Mouse (Mus musculus): ENCODE measurements around the gene Tiam1. TPM values are rescaled to one million over a fixed set of nuclear protein-coding genes. Genes with fewer than 3 reads are reported as not detected.

Tiam1 gene
- polyA plus RNA-seq, 1 experiment: 10.1 TPM

DNA sequence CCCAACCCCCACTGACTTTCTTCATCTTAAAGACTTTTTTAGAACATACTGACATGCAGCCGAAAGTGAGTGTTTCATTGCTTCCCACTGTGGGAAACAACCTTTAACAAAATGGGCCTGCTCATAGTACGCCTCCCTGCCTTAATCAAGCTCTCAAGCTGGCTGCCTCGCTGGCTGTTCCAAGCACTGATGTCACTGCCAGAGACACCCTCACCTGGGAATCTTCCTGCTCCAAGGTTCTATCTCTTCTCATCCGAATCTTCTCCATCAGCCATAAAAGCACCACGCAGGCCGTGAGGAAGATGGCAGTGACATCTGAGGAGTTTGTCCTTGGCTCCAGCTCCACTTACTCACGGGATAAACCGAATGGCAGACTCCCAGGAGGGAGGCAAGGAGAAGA is 220.3 kb downstream of the Tiam1 start:
- H3K4me1 ChIP-seq: peaks cover 24% of the 10 kb centered on the region
- TF ChIP-seq GATA1 (IDR thresholded peaks at IDR 0.05; ENCODE audit: borderline replicate concordance, low read length) (no peak), FLI1 (IDR thresholded peaks at IDR 0.05; ENCODE audit: low read length) (no peak)
- H3K27me3 ChIP-seq (replicated peaks): peaks cover 4% of the 10 kb centered on the region
- peaks cover 6% of the 10 kb centered on the region for H3K36me3 ChIP-seq (replicated peaks; ENCODE audit: low read length)
- no peak overlapping the region for H3K4me3 ChIP-seq (replicated peaks)
- H3K9me3 ChIP-seq: no peaks in the 10 kb centered on the region

DNA sequence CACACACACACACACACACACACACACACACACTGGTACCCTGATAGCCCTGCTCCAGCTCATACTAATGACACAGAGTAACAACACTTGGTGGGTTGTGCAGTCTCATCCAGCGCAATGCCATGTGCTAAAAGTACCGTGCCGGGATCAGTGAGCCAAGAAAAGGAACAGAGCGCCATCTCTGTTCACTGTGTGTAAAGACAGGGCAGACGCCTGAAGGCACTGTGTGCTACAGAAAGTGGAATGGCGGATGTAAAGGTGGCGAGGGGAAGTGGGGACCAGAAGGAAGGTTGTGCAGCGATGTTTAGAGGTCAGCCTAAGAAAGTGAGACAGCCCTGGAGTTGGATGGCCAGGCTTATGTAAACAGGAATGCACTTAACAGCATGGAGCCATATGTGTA is 221.1 kb downstream of the Tiam1 start:
- H3K27me3 ChIP-seq (replicated peaks): peaks cover 4% of the 10 kb centered on the region
- no peak overlapping the region for H3K4me3 ChIP-seq (replicated peaks)
- peaks cover 6% of the 10 kb centered on the region for H3K36me3 ChIP-seq (replicated peaks; ENCODE audit: low read length)
- no peaks in the 10 kb centered on the region for H3K9me3 ChIP-seq
- H3K4me1 ChIP-seq: peaks cover 24% of the 10 kb centered on the region
- TF ChIP-seq FLI1 (IDR thresholded peaks at IDR 0.05; ENCODE audit: low read length): no peak
- TF ChIP-seq GATA1 (IDR thresholded peaks at IDR 0.05; ENCODE audit: borderline replicate concordance, low read length): no peak

DNA sequence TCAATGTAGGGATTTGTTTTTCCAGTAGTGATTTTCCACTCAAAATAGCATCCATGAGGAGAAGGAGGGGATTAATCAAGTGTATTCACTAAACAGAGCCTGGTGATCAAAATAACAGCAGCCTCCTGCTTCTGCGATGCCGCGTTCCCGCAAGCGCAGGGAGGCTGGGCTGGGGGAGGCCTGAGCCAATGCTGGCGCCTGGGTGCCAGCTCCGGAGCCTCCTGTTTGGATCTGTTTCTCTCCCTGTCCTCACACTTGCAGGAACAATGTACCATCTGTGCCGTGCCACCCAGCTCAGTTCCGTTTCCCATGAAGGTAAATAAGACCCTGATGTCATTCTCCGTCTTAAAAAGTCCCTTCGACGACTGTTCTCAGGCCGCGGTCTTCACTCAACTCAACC is 222.2 kb downstream of the Tiam1 start:
- peaks cover 4% of the 10 kb centered on the region for H3K27me3 ChIP-seq (replicated peaks)
- no peak for TF ChIP-seq GATA1 (IDR thresholded peaks at IDR 0.05; ENCODE audit: borderline replicate concordance, low read length)
- TF ChIP-seq FLI1 (IDR thresholded peaks at IDR 0.05; ENCODE audit: low read length): no peak
- H3K9me3 ChIP-seq: no peaks in the 10 kb centered on the region
- no peak overlapping the region for H3K4me3 ChIP-seq (replicated peaks)
- peaks cover 6% of the 10 kb centered on the region for H3K36me3 ChIP-seq (replicated peaks; ENCODE audit: low read length)
- H3K4me1 ChIP-seq: peaks cover 24% of the 10 kb centered on the region

DNA sequence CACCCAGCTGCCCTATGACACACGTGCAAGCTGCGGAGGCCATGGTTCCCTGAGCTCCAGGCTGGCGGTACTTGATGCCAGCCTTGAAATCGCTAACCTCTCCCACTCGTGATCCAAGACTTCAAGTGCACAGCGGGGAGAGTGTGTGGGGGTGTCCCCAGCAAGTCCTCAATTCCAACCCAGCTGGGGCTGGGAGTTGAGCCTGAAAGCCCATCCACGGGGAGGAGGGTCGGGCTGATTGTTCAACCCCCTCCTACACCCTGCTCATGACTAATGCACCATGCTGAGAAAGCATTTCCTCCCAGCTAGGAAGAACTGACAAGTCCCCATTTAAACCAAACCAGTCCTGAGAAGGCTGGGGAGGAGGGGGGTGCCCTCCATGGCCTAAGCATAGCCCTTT is 223.2 kb downstream of the Tiam1 start:
- no peak for TF ChIP-seq GATA1 (IDR thresholded peaks at IDR 0.05; ENCODE audit: borderline replicate concordance, low read length)
- TF ChIP-seq FLI1 (IDR thresholded peaks at IDR 0.05; ENCODE audit: low read length): no peak
- no peaks in the 10 kb centered on the region for H3K9me3 ChIP-seq

DNA sequence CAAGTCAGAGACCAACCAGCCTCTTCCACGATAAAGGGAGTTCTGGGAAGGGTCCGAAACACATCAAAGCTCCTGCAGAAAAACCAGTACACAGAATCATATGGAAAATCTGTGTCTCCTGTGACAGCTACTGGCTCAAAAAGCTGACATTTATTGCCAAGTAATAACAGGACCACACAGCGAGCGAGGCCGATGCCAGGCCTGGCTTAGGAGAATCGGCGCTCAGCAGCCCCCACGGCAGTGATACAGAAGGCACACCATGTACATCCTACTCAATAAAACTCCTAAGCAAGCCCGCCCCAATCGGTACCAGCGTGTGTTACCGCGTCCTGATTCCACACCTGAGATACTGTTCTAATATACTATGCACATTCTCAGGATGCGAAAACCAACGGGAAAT is 226.2 kb downstream of the Tiam1 start:
- Histone ChIP-seq H3K9me3 (no peaks in the 10 kb centered on the region), H3K27me3 (replicated peaks) (peaks cover 2% of the 10 kb centered on the region), H3K36me3 (replicated peaks; ENCODE audit: low read length) (peaks cover 4% of the 10 kb centered on the region), H3K4me3 (replicated peaks) (no peak overlapping the region), H3K4me1 (peaks cover 21% of the 10 kb centered on the region)
- TF ChIP-seq FLI1 (IDR thresholded peaks at IDR 0.05; ENCODE audit: low read length): no peak

More for the DNA sequence above, 223.2 kb downstream of the Tiam1 start:
- Histone ChIP-seq H3K36me3 (replicated peaks; ENCODE audit: low read length) (peaks cover 6% of the 10 kb centered on the region), H3K4me1 (peaks cover 24% of the 10 kb centered on the region), H3K4me3 (replicated peaks) (peak overlapping the region; percentile 11), H3K27me3 (replicated peaks) (peaks cover 4% of the 10 kb centered on the region)

DNA sequence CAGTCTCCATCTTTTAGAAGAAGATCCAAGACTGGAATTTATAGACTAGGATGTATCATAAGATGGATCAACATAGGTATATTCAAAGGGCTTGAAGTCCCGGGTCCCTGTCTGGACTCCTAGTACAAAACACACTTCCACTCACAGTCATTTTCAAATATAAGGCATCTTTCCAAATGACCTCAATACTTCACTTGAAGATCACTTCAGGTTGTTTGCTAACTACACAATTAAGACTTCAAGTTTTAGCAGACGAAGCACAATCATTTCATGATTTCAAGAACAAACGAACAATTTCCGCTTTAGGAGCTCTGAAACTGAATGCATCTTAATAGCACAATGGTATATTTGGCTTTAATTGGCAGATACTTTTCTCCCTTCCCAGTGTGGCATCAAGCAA is 228.6 kb downstream of the Tiam1 start:
- H3K36me3 ChIP-seq (replicated peaks; ENCODE audit: low read length): no peaks in the 10 kb centered on the region
- H3K27me3 ChIP-seq (replicated peaks): no peaks in the 10 kb centered on the region
- H3K9me3 ChIP-seq: no peaks in the 10 kb centered on the region
- no peak overlapping the region for H3K4me3 ChIP-seq (replicated peaks)
- TF ChIP-seq GATA1 (IDR thresholded peaks at IDR 0.05; ENCODE audit: borderline replicate concordance, low read length) (no peak), FLI1 (IDR thresholded peaks at IDR 0.05; ENCODE audit: low read length) (no peak)
- peaks cover 20% of the 10 kb centered on the region for H3K4me1 ChIP-seq

DNA sequence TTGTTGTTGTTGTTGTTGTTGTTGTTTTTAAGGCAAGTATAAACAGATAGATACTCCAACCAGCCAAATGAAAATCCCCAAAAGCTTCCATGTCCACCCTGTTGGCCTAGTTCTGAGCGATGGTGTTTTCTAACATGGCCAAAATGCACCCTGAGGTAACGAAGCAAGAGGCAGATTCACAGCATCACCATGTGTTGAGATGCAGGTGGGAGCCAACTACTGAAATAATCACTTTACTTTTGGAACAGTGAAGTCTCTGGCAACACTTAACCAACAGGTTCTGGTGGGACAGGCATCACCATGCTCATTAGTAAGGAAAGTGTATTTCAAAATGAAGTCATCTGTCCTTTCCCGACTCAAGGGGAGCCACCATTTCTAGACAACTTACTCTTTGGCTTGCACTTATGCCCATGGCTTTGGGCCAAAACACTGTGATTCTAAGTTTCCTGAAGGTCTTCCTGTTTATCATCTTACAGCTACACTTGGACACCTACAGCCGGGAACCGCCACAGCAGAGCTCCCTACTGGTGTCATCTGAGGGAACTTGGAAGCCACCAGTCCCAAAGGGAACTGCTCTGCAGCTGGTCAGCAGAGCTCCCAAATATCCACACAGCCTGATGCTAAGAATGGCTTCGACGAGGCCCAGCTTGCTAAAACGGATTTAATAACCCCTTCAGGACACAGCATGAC is 230.7 kb downstream of the Tiam1 start:
- Histone ChIP-seq H3K36me3 (replicated peaks; ENCODE audit: low read length) (no peaks in the 10 kb centered on the region), H3K27me3 (replicated peaks) (no peaks in the 10 kb centered on the region), H3K9me3 (no peaks in the 10 kb centered on the region), H3K4me3 (replicated peaks) (no peak overlapping the region), H3K4me1 (peaks cover 20% of the 10 kb centered on the region)
- TF ChIP-seq FLI1 (IDR thresholded peaks at IDR 0.05; ENCODE audit: low read length) (no peak), GATA1 (IDR thresholded peaks at IDR 0.05; ENCODE audit: borderline replicate concordance, low read length) (no peak)

DNA sequence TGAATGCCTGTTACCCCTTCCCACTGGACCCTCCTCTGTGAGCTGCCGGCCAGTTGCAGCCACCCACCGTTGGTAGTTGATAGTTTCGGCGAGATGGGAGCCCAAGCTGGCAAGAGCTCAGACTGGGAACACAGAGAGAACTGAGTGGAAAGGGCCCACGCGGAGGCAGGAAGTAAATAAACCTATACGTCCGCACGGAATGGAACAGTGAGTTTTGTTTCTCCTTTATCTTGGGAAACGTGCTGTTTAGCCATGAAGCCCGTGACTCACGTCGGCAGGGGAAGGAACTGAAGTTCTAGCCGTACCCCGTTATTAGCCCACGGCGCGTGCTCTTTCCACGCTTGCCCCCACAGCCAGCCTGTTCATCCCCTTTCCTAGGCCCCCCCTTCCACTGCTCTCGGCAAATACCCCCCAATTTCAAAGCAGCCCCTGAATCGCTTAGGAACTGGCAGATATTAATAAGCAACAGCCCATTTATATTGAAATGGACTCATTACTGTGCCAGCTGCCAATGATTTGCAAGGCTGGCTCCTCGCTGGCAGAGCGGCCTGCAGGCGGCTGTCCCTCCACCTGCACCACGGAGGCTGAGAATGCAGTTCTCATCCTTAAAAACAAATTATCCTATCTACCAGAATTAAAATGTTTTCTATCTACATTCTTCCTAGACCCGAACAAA is 234.0 kb downstream of the Tiam1 start:
- Histone ChIP-seq H3K27me3 (replicated peaks) (no peaks in the 10 kb centered on the region), H3K4me3 (replicated peaks) (no peak overlapping the region)

DNA sequence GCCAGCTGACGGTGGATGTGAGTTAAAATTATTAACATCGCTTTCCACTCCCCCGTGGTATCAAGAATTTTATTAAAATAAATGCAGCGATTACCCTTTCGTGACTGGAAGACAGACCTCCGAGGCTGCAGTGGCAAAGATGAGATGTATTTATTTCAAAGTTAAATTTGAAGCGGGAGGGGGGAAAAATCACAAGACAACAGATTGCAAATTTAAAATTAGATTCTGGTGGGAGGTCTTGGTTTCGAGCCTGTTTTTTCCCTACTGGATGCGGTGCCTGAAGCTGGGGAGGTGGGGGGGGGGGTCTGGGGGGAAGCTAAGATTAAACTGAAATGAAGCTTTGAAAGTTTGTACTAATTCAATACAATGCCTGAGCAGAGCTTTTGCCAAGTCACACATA is 235.9 kb downstream of the Tiam1 start:
- TF ChIP-seq GATA1 (IDR thresholded peaks at IDR 0.05; ENCODE audit: borderline replicate concordance, low read length): no peak
- TF ChIP-seq FLI1 (IDR thresholded peaks at IDR 0.05; ENCODE audit: low read length): no peak
- H3K27me3 ChIP-seq (replicated peaks): no peaks in the 10 kb centered on the region
- peaks cover 3% of the 10 kb centered on the region for H3K36me3 ChIP-seq (replicated peaks; ENCODE audit: low read length)
- H3K4me1 ChIP-seq: peaks cover 26% of the 10 kb centered on the region
- 0 out of 2 replicates have a peak, but pooled peaks cover 3% of the 10 kb centered on the region for H3K9me3 ChIP-seq
- no peak overlapping the region for H3K4me3 ChIP-seq (replicated peaks)

More for the DNA sequence above, 234.0 kb downstream of the Tiam1 start:
- TF ChIP-seq GATA1 (IDR thresholded peaks at IDR 0.05; ENCODE audit: borderline replicate concordance, low read length) (no peak), FLI1 (IDR thresholded peaks at IDR 0.05; ENCODE audit: low read length) (no peak)
- Histone ChIP-seq H3K36me3 (replicated peaks; ENCODE audit: low read length) (no peaks in the 10 kb centered on the region), H3K9me3 (no peaks in the 10 kb centered on the region), H3K4me1 (peaks cover 20% of the 10 kb centered on the region)

DNA sequence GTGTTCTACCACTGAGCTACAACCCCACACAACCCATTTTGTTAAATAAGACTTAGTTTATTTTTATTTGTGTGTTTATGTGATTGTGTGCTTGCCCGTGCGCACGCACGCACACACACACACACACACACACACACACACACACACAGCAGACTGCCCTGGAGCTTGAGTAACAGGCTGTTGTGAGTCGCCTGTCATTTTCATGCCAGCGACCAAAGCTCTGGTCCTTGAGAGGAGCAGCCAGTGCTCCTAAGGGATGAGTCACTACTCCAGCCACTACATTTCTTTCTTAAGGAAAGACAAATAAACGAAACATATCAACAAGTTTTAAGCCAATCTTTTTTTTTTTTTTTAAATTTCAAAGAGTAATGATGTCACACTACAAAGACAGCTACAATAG is 236.7 kb downstream of the Tiam1 start:
- Histone ChIP-seq H3K9me3 (0 out of 2 replicates have a peak, but pooled peaks cover 3% of the 10 kb centered on the region), H3K4me3 (replicated peaks) (no peak overlapping the region), H3K27me3 (replicated peaks) (no peaks in the 10 kb centered on the region), H3K4me1 (peaks cover 28% of the 10 kb centered on the region), H3K36me3 (replicated peaks; ENCODE audit: low read length) (peaks cover 4% of the 10 kb centered on the region)
- TF ChIP-seq GATA1 (IDR thresholded peaks at IDR 0.05; ENCODE audit: borderline replicate concordance, low read length) (no peak), FLI1 (IDR thresholded peaks at IDR 0.05; ENCODE audit: low read length) (no peak)

All from megakaryocyte, embryonic 14.5 days (primary cell).